Mouse (Mus musculus) C2C12 (cell line): ENCODE results near the gene Atp2c1.

Source experiments
- CTCF ChIP-seq: IDR thresholded peaks from one replicate; pipeline ENCODE4 v1.5.1; 2011; ENCODE audit not compliant: control insufficient read depth, insufficient read depth, insufficient read length
- MAX ChIP-seq: IDR thresholded peaks from one replicate; pipeline ENCODE4 v1.6.1; 2011; ENCODE audit warnings: mild to moderate bottlenecking, control low read depth

GRCm38 (mm10) chr9:105527219-105527618, at the start of gene Atp2c1:
- TF ChIP-seq CTCF (no peak), MAX (no peak)
